Mouse (Mus musculus): Measurements from ENCODE around the gene Abcc3.

DNA sequence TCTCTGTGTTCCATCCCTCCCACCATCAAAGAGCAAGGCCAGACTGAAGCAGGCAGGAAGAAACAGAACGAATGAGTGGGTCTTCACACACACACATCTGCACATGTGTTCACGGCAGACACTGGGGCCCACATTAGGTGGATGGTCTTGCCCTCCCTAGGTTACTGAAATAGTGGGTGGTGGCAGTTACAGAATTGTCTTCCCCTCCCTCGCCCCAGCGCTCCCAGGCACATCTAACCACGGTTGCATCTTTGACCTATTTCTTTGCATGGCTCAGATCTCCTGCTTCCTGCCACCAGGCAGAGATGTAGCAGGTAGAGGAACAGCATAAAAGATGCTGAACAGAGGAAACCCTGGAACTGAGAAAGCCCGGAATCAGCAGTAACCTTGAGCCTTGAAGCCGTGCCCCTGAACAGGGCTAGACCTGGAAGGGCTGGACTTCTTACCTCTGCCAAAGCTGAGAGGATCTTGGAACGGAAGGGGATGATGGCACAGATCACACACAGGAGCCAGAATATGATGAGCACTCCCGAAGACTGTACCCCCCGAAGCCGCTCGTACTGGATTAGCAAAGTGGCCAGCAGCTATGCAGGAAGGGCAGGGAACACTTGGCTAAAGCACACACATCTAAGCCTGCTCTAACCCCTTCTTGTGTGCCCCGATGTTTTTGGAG, 18.4 kb downstream of the Abcc3 start:
- TF ChIP-seq CTCF (IDR thresholded peaks at IDR 0.05; ENCODE audit: borderline replicate concordance, insufficient read depth, low read depth, low read length) (no peak), POLR2A (IDR thresholded peaks at IDR 0.05; ENCODE audit: borderline replicate concordance, insufficient read depth, low read length) (no peak)
